ENCODE assay signal across 14 mouse cellular contexts in the genomic region with DNA sequence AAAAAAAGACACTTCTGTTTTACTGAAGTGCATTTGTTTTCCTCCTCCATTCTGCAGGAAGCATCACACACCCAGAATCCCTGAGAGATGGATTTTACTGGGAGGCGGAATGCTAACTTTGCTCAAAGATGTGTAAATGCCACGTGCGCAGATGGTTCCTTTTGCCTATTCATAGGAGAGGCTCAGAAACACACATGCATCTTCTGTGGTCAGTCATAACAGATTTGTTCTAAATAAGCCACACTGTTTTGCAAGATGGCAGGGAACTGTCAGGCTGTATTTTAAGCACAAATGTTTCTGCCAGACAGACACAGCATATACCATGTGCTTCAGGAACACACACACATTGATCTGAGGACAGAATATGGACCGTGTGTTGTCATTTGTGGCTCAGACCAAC.
DNase-seq lines count a peak whose midpoint lies in the region; ATAC-seq and TF ChIP-seq lines count a peak whose summit lies in the region.
"Had no signal": no experiment of that assay in that cellular context is flagged by ENCODE, and none has a peak within 500 bp of the region (broad histone marks: within the 10 kb centered on the region; RNA-seq: fewer than 3 reads in every experiment).

No protein-coding gene starts in this region.

- TF ChIP-seq POLR2A in brain, embryonic 14.5 days (IDR thresholded peaks at IDR 0.05; ENCODE audit: borderline replicate concordance, extremely low read depth, insufficient read depth, insufficient read length, poor library complexity, severe bottlenecking) = no peak

- DNase-seq in brain, embryonic 14.5 days (ENCODE audit: low read depth) = peak; percentile 38
- peak; percentile 11 to 35 for DNase-seq in frontal cortex, adult 2 months (ENCODE audit: extremely low spot score in 1 of 2, low spot score in 1 of 2)
- peak; percentile 5 to 19 for DNase-seq in layer of hippocampus, postnatal 10 days (ENCODE audit: low spot score in 2 of 2)
- DNase-seq in right cerebral cortex, adult 18-20 months = peak; percentile 8
- no peak for DNase-seq in thymus, adult 18-20 months
- DNase-seq in testis, postnatal 10 days (ENCODE audit: low spot score) = no peak
- DNase-seq: cerebellum, postnatal 10 days; kidney, adult 11 months; kidney, postnatal 36 days; lung, adult 2 months; thymus, postnatal 25 days had no signal

- ATAC-seq in megakaryocyte-erythroid progenitor cell, adult 5-6 weeks (replicated peaks; ENCODE audit: low FRiP score, low TSS enrichment, poor library complexity, severe bottlenecking) = no peak
- ATAC-seq in erythroblast, adult 5-6 weeks (replicated peaks; ENCODE audit: low FRiP score, poor library complexity, severe bottlenecking) = no peak
- ATAC-seq: CD4-positive, CD25-positive, alpha-beta regulatory T cell, adult 4 months had no signal

- TF ChIP-seq CTCF in brain, embryonic 14.5 days (IDR thresholded peaks at IDR 0.05; ENCODE audit: borderline replicate concordance, extremely low read depth, insufficient read depth, insufficient read length) = no peak

Comparison
In these comparisons a context has a peak if more than half of its experiments do, and no peak if none do; other contexts are left out.
1. DNase-seq: peak in brain, embryonic 14.5 days (single experiment), frontal cortex, adult 2 months (2 of 2), layer of hippocampus, postnatal 10 days (2 of 2) and right cerebral cortex, adult 18-20 months (single experiment); none in thymus, adult 18-20 months (0 of 2) and testis, postnatal 10 days (single experiment).